Mouse (Mus musculus) megakaryocyte-erythroid progenitor cell, adult 5 weeks (primary cell): ENCODE data around the gene Uncx. TPM values are rescaled to one million over a fixed set of nuclear protein-coding genes. Genes with fewer than 3 reads are reported as not detected.

Experiments
- polyA plus RNA-seq: library from polyadenylated mRNA; stranded (reverse); fragments of >175 nt; gene quantifications from 2 replicates; pipeline ENCODE4 v1.2.3, GENCODE M21; 2012

Gene Uncx
- polyA plus RNA-seq: not detected in 2 replicates

DNA sequence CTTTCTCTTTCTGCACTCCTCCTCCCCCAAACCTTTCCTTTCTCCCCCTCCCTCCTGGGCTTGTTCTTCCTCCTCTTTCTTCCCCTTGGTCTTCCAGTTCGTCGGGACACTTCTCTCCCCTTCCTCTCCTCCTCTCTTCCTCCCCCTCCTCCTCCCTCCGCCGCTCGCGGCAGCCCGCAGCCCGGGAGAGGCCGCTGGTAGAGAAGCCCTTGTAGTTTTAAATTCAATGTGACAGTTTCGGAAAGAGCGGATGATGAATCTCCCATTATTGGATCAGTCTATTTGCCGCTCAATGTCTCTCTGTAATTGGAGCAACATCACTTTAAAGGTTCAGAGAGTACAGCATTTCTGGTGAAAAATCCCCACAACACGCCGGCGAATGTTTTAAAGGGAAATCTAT lies at the start of gene Uncx:
TSS of gene Uncx (plus strand) at position 281 of the 400 bp plus-strand sequence.

Other genes with a start within 250 kb of the Uncx start
- 67.4 and 83.3 TPM in 2 replicates for gene Adap1, start 217.9 kb upstream of the Uncx start, polyA plus RNA-seq
- 37.3 and 41.7 TPM in 2 replicates for gene Cox19, start 192.1 kb upstream of the Uncx start, polyA plus RNA-seq
- not detected in 2 replicates for gene Cyp2w1, start 190.9 kb upstream of the Uncx start, polyA plus RNA-seq
- gene Gpr146, start 165.8 kb upstream of the Uncx start, polyA plus RNA-seq: 16.1 and 17.3 TPM in 2 replicates
- 0.32 and 0.91 TPM in 2 replicates for gene C130050O18Rik, start 138.2 kb upstream of the Uncx start, polyA plus RNA-seq
- not detected in 2 replicates for gene Gper1, start 120.3 kb upstream of the Uncx start, polyA plus RNA-seq
- gene 3110082I17Rik, start 83.0 kb upstream of the Uncx start, polyA plus RNA-seq: 64.1 and 88.1 TPM in 2 replicates
- 10.3 and 12.6 TPM in 2 replicates for gene Zfand2a, start 58.9 kb upstream of the Uncx start, polyA plus RNA-seq
- 36.1 and 45.4 TPM in 2 replicates for gene Micall2, start 192.8 kb downstream of the Uncx start, polyA plus RNA-seq
- 110 and 131 TPM in 2 replicates for gene Ints1, start 232.2 kb downstream of the Uncx start, polyA plus RNA-seq
- gene Mafk, start 248.0 kb downstream of the Uncx start, polyA plus RNA-seq: 101 and 144 TPM in 2 replicates